Mouse (Mus musculus) cerebellum, adult 9-10 months (tissue): ENCODE measurements at regions not wholly inside any gene's neighbourhood (a gene's known extent, or its start where the extent isn't known, plus 50 kb on each side); places are given as distances from the start of the nearest gene placed in this dataset.

Experiments used
- DNase-seq: peaks from one replicate; pipeline ENCODE4 v3.0.0; 2022

- DNase-seq, result no peak
Measured at GRCm38 (mm10) chr13:35388380-35388779, 271.3 kb upstream of the Cdyl start.

GRCm38 (mm10) chr13:35389781-35390525 is 269.7 kb upstream of the Cdyl start:
- no peak for DNase-seq

- DNase-seq, result no peak
Measured at GRCm38 (mm10) chr13:35390526-35390880, 269.1 kb upstream of the Cdyl start.

- DNase-seq, result no peak
Measured at GRCm38 (mm10) chr13:35392167-35392566, 267.5 kb upstream of the Cdyl start.

GRCm38 (mm10) chr13:35395192-35395591 is 264.4 kb upstream of the Cdyl start:
- DNase-seq, result no peak

- DNase-seq, result no peak
Measured at GRCm38 (mm10) chr13:35395630-35396029, 264.0 kb upstream of the Cdyl start.

GRCm38 (mm10) chr13:35397166-35397565 is 262.5 kb upstream of the Cdyl start:
- DNase-seq, result no peak

GRCm38 (mm10) chr13:35398192-35398591 is 261.4 kb upstream of the Cdyl start:
- no peak for DNase-seq

GRCm38 (mm10) chr13:35402856-35403255 is 256.8 kb upstream of the Cdyl start:
- DNase-seq, result no peak

GRCm38 (mm10) chr13:35404428-35404827 is 255.2 kb upstream of the Cdyl start:
- DNase-seq, result no peak

GRCm38 (mm10) chr13:35405384-35405783 is 254.2 kb upstream of the Cdyl start:
- DNase-seq, result no peak

- DNase-seq, result no peak
Measured at GRCm38 (mm10) chr13:35417500-35417899, 242.1 kb upstream of the Cdyl start.

GRCm38 (mm10) chr13:35420076-35420475 is 239.6 kb upstream of the Cdyl start:
- DNase-seq, result no peak

GRCm38 (mm10) chr13:35426061-35426460 is 233.6 kb upstream of the Cdyl start:
- DNase-seq, result peak; percentile 6

GRCm38 (mm10) chr13:35435173-35435572 is 224.5 kb upstream of the Cdyl start:
- no peak for DNase-seq

- no peak for DNase-seq
Measured at GRCm38 (mm10) chr13:35447661-35448060, 212.0 kb upstream of the Cdyl start.

- DNase-seq, result no peak
Measured at GRCm38 (mm10) chr13:35452420-35452819, 207.2 kb upstream of the Cdyl start.

- no peak for DNase-seq
Measured at GRCm38 (mm10) chr13:35453222-35453914, 206.3 kb upstream of the Cdyl start.

GRCm38 (mm10) chr13:35460051-35460450 is 199.6 kb upstream of the Cdyl start:
- no peak for DNase-seq

GRCm38 (mm10) chr13:35463231-35463630 is 196.4 kb upstream of the Cdyl start:
- DNase-seq, result no peak

GRCm38 (mm10) chr13:35463850-35464249 is 195.8 kb upstream of the Cdyl start:
- no peak for DNase-seq

GRCm38 (mm10) chr13:35469361-35470198 is 190.1 kb upstream of the Cdyl start:
- peak; percentile 83 for DNase-seq

- DNase-seq, result no peak
Measured at GRCm38 (mm10) chr13:35478226-35478625, 181.4 kb upstream of the Cdyl start.

GRCm38 (mm10) chr13:35482340-35482739 is 177.3 kb upstream of the Cdyl start:
- no peak for DNase-seq
